Mouse (Mus musculus) midbrain, embryonic 10.5 days (tissue): Measurements from ENCODE around the gene Hip1. TPM values are rescaled to one million over a fixed set of nuclear protein-coding genes. Genes with fewer than 3 reads are reported as not detected.

Experiments used
- DNase-seq: peaks from one replicate; pipeline ENCODE4 v3.0.0-alpha.2; 2017; ENCODE audit warnings: low spot score
- H3K27ac ChIP-seq: fragments of 300-500 bp; sonication (generic); replicated peaks from 2 replicates; pipeline ENCODE4 v1.5.1; 2016; ENCODE audit warnings: mild to moderate bottlenecking
- H3K27me3 ChIP-seq: fragments of 300-500 bp; sonication (generic); 2 replicates; pipeline ENCODE4 v1.6.1; 2016; ENCODE audit warnings: low read depth, mild to moderate bottlenecking; ENCODE audit not compliant: poor library complexity, severe bottlenecking
- H3K36me3 ChIP-seq: fragments of 300-500 bp; sonication (generic); 2 replicates; pipeline ENCODE4 v1.6.1; 2016; ENCODE audit warnings: mild to moderate bottlenecking, moderate library complexity
- H3K4me1 ChIP-seq: fragments of 300-500 bp; sonication (generic); 2 replicates; pipeline ENCODE4 v1.6.1; 2016
- H3K4me3 ChIP-seq: fragments of 300-500 bp; sonication (generic); 2 replicates; pipeline ENCODE4 v1.5.1; 2016; ENCODE audit warnings: mild to moderate bottlenecking, moderate library complexity
- H3K9me3 ChIP-seq: fragments of 300-500 bp; sonication (generic); replicated peaks from 2 replicates; pipeline ENCODE4 v1.6.1; 2016; ENCODE audit warnings: mild to moderate bottlenecking
- WGBS: fragments of 180-500 bp; shearing (Covaris S2); methylation state at CpG from one replicate; pipeline ENCODE4 v1.1.7; 2016; 5-methylcytosine and 5-hydroxymethylcytosine counted together
- polyA plus RNA-seq: library from polyadenylated mRNA; unstranded; fragments of >200 nt; fragmentation: Nextera tagmentation; extraction: Ambion mirVana; gene quantifications from 2 replicates; pipeline ENCODE4 v1.2.1, GENCODE M21; 2016

The Hip1 gene
- polyA plus RNA-seq, 1 experiment from 2014 or later: 64.9 TPM

DNA sequence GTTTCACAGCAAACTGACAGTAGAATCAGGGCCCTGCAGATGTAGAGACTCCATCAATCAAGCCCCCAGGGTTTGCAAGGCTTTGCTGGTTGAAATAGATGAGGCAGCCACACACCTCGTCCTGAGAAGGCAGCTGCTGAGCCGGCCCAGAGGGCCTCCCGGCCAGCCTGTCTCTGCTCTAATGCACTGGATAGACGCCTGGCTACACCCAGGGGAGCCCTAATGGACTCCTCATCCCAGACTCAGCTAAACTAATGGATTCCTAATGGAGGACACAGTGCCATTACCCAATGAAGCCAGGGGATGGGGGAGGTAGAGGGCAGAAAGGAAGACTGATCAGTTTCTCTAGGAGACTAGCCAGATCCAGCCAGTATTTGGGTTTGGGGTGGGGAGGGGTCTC, 12.1 kb upstream of the Hip1 start:
- Histone ChIP-seq H3K27ac (no peak overlapping the region), H3K4me3 (no peak overlapping the region), H3K27me3 (no peaks in the 10 kb centered on the region), H3K9me3 (no peaks in the 10 kb centered on the region), H3K36me3 (no peaks in the 10 kb centered on the region), H3K4me1 (no peaks in the 10 kb centered on the region; the same call in 1 of the 2 replicates)
- 52% methylated on average over 4 of the region's 4 CpGs for WGBS
- no peak for DNase-seq

DNA sequence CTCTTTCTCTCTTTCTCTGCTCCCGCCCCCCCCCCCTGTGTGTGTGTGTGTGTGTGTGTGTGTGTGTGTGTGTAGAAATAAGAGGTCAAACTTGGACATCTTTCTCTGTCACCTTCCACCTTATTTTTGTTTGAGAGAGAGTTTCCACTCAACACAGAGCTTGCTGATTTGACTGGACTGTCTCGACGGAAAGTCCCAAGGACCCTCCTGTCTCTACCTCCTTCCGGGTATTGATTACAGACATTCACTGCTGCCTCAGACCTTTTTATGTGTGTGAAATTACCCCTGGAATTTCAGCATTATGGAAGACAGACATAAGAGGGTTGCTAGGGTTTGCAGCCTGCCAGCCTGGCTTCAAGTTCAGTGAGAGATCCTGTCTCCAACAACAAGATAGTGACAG, 11.3 kb upstream of the Hip1 start:
- 78% methylated on average over 4 of the region's 4 CpGs for WGBS
- no peak for DNase-seq
- Histone ChIP-seq H3K27me3 (no peaks in the 10 kb centered on the region), H3K27ac (no peak overlapping the region), H3K4me3 (no peak overlapping the region), H3K4me1 (no peaks in the 10 kb centered on the region; the same call in 1 of the 2 replicates), H3K9me3 (no peaks in the 10 kb centered on the region), H3K36me3 (no peaks in the 10 kb centered on the region)

DNA sequence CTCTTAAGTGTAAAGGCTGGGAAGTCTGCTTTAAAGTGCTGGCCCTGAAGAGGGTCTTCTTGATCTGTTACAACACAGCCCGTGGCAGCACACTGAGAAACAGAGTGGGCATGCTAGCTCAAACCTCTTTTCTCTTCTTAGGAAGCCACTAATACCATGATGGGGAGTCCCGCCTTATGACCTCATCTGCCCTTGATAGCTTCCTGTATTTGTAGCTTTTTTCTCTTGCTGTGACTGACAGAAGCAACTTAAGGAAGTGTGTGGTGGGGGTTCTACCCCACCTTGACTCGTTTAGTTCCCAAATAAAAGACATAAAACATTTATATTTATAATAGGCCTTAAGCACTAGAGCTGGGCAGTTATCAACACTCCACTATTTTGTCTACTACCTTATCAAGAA, 6.7 kb upstream of the Hip1 start:
- Histone ChIP-seq H3K4me1 (no peaks in the 10 kb centered on the region), H3K27me3 (peaks cover 7% of the 10 kb centered on the region), H3K27ac (no peak overlapping the region), H3K9me3 (no peaks in the 10 kb centered on the region), H3K4me3 (no peak overlapping the region), H3K36me3 (no peaks in the 10 kb centered on the region)
- DNase-seq: no peak
- 73% methylated on average over 3 of the region's 3 CpGs for WGBS

DNA sequence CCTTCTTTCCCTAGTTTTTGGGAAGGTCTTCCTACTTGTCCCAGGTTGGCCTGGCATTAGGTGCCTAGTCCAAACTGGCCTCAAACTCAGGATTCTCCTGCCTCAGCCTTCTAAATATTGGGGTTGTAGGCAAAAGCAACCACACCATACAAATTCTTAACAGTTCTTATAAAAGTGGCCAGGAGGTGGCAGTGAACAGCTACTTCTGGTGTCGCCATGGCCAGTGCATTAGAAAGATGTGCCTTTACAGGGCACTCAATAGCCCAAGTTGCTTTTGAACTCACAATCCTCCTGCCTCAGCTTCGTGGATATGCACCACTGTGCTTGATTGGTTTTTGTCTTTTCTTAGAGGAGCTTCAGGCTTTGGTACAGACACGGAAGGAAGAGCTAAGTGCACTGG, 6.0 kb upstream of the Hip1 start:
- H3K36me3 ChIP-seq: no peaks in the 10 kb centered on the region
- peaks cover 4% of the 10 kb centered on the region; the same call in 1 of the 2 replicates for H3K4me1 ChIP-seq
- H3K27ac ChIP-seq: no peak overlapping the region
- no peaks in the 10 kb centered on the region for H3K9me3 ChIP-seq
- WGBS: 36% methylated on average over 3 of the region's 3 CpGs
- peaks cover 14% of the 10 kb centered on the region for H3K27me3 ChIP-seq
- no peak overlapping the region for H3K4me3 ChIP-seq
- no peak for DNase-seq

DNA sequence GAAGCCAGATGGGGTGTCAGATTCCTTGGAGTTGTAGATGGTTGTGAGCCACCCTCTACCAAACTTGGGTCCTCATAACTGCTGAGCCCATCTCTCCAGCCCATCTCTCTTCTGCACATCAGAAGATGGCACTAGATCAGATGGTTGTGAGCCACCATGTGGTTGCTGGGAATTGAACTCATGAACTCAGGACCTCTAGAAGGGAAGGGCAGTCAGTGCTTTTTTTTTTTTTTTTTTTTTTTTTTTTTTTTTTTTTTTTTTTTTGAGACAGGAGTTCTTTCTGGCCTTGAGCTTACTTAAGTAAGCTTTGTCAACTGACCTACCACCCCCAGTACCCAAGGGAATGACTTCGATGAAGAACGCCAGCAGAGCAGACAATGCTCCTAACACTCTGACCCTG, 3.1 kb upstream of the Hip1 start:
- H3K27ac ChIP-seq: no peak overlapping the region
- H3K27me3 ChIP-seq: peaks cover 28% of the 10 kb centered on the region
- no peak for DNase-seq
- H3K4me3 ChIP-seq: no peak overlapping the region
- H3K36me3 ChIP-seq: no peaks in the 10 kb centered on the region
- H3K9me3 ChIP-seq: no peaks in the 10 kb centered on the region
- WGBS: 83% methylated on average over 2 of the region's 2 CpGs
- H3K4me1 ChIP-seq: peaks cover 23% of the 10 kb centered on the region

DNA sequence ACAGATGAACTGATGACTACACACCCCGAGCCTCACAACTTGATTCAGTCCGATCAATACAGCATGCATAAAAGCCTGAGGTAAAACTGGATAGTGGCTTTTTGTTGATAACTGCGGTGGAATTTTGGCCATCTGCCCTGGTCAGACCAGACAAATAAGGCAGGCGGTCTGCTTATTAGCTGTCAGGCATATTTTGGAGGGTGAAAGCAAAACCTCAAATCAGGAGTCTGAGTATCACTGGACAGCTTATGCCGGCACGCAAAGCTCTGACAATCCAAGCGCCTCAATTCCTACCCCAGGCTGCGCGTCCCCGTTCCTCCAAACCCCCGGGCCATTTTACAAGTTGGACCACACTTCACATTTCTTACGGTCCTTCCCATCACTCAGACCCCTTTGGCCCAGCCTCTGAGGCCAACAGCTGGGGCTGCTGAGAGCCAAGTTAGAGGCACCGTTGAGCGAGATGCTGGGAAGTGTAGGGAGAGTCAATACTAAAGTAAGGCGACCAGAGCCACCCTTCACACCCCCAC, 825 bp downstream of the Hip1 start:
- peak overlapping the region; percentile 79 for H3K4me3 ChIP-seq
- H3K4me1 ChIP-seq: peaks cover 23% of the 10 kb centered on the region
- H3K27ac ChIP-seq: peak overlapping the region; percentile 82
- DNase-seq: no peak
- no peaks in the 10 kb centered on the region for H3K9me3 ChIP-seq
- 8% methylated on average over 15 of the region's 15 CpGs for WGBS
- H3K36me3 ChIP-seq: no peaks in the 10 kb centered on the region
- peaks cover 28% of the 10 kb centered on the region for H3K27me3 ChIP-seq

DNA sequence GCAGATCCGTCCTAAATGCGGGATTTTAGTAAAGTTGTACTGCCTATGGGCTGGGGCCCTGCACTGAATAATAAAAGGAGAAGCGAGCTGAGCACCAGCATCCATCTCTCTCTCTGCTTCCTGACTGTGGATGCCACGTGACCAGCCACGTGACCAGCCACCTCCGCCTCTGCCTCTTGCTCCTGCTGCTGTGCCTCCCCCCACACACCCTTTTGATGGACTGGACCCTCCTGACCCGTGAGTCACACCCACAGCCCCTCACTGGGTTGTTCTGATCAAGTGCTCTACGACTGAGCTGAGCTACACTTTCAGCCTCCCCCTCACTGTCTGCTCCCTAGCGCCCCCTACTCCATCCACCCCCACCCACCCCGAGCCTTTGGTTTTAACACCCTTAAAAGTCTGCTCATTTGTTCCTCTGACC, 7.1 kb downstream of the Hip1 start:
- no peaks in the 10 kb centered on the region for H3K36me3 ChIP-seq
- DNase-seq: no peak
- 84% methylated on average over 10 of the region's 10 CpGs for WGBS

DNA sequence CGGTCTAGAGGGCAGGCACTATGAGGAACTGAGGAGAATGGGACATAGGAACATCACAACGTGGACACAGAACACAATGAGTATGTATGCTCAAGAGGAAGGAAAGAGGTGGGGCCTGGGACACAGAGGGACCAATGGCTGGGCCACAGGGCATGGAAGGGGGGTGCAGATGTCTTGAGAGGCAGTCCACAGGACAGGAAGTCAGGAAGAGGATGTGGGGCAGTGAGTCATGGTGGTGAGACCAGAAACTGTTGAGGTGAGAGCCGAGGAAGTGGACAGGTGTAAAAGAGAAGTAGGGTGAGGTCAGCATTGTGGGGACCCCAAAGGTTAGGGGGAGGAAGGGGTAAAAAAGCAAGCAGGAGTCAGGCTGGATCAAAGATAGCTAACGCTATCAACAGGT, 7.6 kb downstream of the Hip1 start:
- no peak for DNase-seq
- Histone ChIP-seq H3K4me3 (no peak overlapping the region), H3K4me1 (no peaks in the 10 kb centered on the region), H3K27me3 (no peaks in the 10 kb centered on the region; the same call in 1 of the 2 replicates), H3K9me3 (no peaks in the 10 kb centered on the region), H3K27ac (no peak overlapping the region), H3K36me3 (no peaks in the 10 kb centered on the region)
- WGBS: 79% methylated on average over 4 of the region's 4 CpGs

More for the DNA sequence above, 7.1 kb downstream of the Hip1 start:
- Histone ChIP-seq H3K27me3 (no peaks in the 10 kb centered on the region; the same call in 1 of the 2 replicates), H3K4me3 (no peak overlapping the region), H3K27ac (no peak overlapping the region), H3K4me1 (no peaks in the 10 kb centered on the region), H3K9me3 (no peaks in the 10 kb centered on the region)

DNA sequence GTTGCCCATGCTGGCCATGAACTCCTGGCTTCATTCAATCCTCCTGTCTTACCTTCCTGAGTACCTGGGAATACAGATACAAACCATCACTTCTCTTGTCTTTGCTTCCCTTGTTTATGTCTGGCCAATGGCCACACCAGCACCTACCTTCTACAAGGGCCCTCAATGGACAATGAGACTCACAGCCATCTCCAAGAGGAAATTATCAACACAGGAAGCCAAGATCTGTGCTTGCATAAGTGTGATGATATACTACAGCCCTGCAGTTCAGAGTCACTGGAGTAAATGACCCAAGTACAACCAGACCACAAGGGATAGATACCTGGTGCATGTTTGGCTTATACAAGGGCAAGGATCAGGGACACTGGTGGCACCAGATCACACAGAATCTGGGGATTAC, 9.1 kb downstream of the Hip1 start:
- no peaks in the 10 kb centered on the region for H3K27me3 ChIP-seq
- no peak for DNase-seq
- no peak overlapping the region for H3K4me3 ChIP-seq
- no peaks in the 10 kb centered on the region for H3K9me3 ChIP-seq
- H3K36me3 ChIP-seq: no peaks in the 10 kb centered on the region; the same call in 1 of the 2 replicates
- H3K27ac ChIP-seq: no peak overlapping the region
- no peaks in the 10 kb centered on the region for H3K4me1 ChIP-seq

DNA sequence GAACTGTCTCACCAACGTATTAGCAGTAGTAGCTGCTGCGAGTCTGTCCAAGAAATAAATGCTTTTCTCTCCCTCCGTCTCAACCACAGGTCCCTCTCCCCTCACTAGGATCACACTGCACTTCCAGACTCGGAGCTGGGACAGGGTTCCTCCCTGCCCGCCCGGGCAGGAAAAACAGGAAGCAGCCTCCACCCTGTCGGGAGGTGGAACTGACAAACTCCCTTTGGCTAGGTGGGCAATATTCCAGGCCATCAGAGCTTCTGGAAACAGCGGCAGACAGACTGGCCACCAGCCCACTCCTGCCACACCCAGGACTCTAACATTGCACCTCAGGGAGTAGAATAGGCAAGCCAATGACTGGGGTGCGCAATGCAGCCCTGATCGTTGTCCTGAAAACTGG, 11.5 kb downstream of the Hip1 start:
- no peak overlapping the region for H3K27ac ChIP-seq
- no peak for DNase-seq
- peaks cover 11% of the 10 kb centered on the region for H3K4me1 ChIP-seq
- no peaks in the 10 kb centered on the region for H3K9me3 ChIP-seq
- no peaks in the 10 kb centered on the region; the same call in 1 of the 2 replicates for H3K36me3 ChIP-seq
- no peaks in the 10 kb centered on the region for H3K27me3 ChIP-seq
- H3K4me3 ChIP-seq: no peak overlapping the region
- WGBS: 83% methylated on average over 10 of the region's 10 CpGs

DNA sequence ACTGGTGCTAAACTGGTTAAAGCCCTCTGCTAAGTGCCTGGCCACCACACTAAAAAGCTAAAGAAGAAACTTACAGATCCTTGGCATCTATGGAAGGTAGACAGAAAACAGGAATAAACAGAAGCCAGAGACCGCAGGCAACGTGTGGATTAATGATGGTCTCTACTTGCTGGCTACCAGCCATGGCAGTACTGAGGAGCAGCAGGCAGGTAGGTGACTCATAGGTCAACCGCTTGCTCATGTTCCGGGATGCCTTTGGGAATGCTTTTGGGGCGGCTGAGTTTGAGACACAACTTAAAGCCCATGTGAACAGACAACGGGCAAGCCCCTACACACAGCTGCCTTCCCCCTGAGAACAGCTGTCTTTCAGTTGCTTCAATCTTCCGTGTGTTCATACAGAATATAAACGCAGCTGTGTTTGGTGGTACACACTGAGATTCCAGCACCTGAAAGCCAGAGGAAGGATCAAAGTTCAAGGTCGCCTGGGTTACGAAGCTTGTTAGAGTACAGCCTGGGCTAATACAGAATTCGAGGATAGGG, 13.5 kb downstream of the Hip1 start:
- H3K27me3 ChIP-seq: no peaks in the 10 kb centered on the region
- H3K27ac ChIP-seq: no peak overlapping the region
- H3K9me3 ChIP-seq: no peaks in the 10 kb centered on the region
- peaks cover 21% of the 10 kb centered on the region for H3K4me1 ChIP-seq
- no peak overlapping the region for H3K4me3 ChIP-seq
- no peak for DNase-seq
- H3K36me3 ChIP-seq: no peaks in the 10 kb centered on the region; the same call in 1 of the 2 replicates
- WGBS: 89% methylated on average over 11 of the region's 11 CpGs

DNA sequence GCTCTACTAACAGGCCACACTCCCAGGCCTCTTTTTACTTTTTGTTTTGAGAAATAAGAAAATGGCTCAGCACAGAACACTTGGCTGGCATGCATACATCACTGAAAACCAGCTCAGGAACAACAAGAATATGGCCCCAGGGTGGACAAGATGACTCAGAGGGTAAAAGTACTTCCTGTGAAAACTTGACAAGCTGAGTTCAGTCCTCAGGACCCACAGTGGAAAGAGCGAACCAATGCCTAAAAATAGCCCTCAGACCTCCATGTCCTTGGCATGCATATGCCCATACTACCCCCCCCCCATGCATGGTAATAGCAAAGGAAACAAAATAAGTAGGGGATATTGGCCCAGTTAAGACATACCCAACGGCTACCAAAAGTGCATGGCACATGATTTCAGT, 15.0 kb downstream of the Hip1 start:
- no peak overlapping the region for H3K4me3 ChIP-seq
- 86% methylated on average over 2 of the region's 2 CpGs for WGBS

DNA sequence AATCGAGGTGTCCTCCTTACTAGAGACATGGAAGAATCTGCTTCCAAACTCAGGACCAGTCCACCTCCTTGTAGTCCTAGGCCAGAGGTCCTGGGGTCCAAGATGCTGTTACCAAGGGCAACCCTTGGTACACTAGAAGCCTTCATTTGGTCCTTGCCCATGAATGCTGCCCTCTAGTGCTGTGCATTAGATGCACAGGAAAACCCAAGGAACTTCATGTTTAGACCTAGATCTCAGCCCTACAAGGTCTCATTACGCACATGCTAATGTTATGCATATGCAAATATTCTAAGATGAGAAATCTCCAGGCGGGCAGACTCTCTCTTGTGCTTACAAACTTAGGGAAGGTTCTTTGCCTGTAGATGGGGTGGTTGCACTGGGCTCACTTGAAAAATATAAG, 15.6 kb downstream of the Hip1 start:
- H3K4me1 ChIP-seq: peaks cover 21% of the 10 kb centered on the region
- 73% methylated on average over 3 of the region's 3 CpGs for WGBS
- no peaks in the 10 kb centered on the region for H3K9me3 ChIP-seq
- peak; percentile 17 for DNase-seq
- no peak overlapping the region for H3K27ac ChIP-seq
- no peaks in the 10 kb centered on the region; the same call in 1 of the 2 replicates for H3K36me3 ChIP-seq
- no peak overlapping the region for H3K4me3 ChIP-seq
- H3K27me3 ChIP-seq: no peaks in the 10 kb centered on the region

More for the DNA sequence above, 15.0 kb downstream of the Hip1 start:
- DNase-seq: no peak
- Histone ChIP-seq H3K36me3 (no peaks in the 10 kb centered on the region; the same call in 1 of the 2 replicates), H3K27ac (no peak overlapping the region), H3K27me3 (no peaks in the 10 kb centered on the region), H3K9me3 (no peaks in the 10 kb centered on the region), H3K4me1 (peaks cover 21% of the 10 kb centered on the region)
